Mouse (Mus musculus): Measurements from ENCODE around the gene Trim72.

Trim72 gene

GRCm38 (mm10) chr7:128056917-128057444 lies 53.2 kb downstream of the Trim72 start:
- DNase-seq: no peak

- DNase-seq: no peak
Observed at GRCm38 (mm10) chr7:128057860-128058259, 54.1 kb downstream of the Trim72 start.

GRCm38 (mm10) chr7:128058576-128058975 lies 54.8 kb downstream of the Trim72 start:
- no peak for DNase-seq

GRCm38 (mm10) chr7:128059091-128059490 lies 55.3 kb downstream of the Trim72 start:
- no peak for DNase-seq

Data from right cerebral cortex, postnatal 14 days (tissue).